Mouse (Mus musculus) embryonic stem cell, embryonic (primary cell): ENCODE data around the gene Tbce.

Experiments
- CTCF ChIA-PET, 4 experiments: fragments of 300-600 bp in 2 of 4; fragments of 350-600 bp in 2 of 4; sonication (Branson Sonifier 250); formaldehyde crosslinking; loops; one replicate each; lab custom pipeline; 2022; ENCODE audit warnings: inconsistent platforms in 2 of 4; lab: Charles Lee
- POLR2A ChIA-PET, 4 experiments: fragments of 300-600 bp in 2 of 4; fragments of 350-600 bp in 2 of 4; sonication (Branson Sonifier 250); formaldehyde crosslinking; loops; one replicate each; lab custom pipeline; 2022; ENCODE audit warnings: antibody characterized with exemption in 4 of 4, inconsistent platforms in 1 of 4; lab: Charles Lee

Tbce gene

DNA sequence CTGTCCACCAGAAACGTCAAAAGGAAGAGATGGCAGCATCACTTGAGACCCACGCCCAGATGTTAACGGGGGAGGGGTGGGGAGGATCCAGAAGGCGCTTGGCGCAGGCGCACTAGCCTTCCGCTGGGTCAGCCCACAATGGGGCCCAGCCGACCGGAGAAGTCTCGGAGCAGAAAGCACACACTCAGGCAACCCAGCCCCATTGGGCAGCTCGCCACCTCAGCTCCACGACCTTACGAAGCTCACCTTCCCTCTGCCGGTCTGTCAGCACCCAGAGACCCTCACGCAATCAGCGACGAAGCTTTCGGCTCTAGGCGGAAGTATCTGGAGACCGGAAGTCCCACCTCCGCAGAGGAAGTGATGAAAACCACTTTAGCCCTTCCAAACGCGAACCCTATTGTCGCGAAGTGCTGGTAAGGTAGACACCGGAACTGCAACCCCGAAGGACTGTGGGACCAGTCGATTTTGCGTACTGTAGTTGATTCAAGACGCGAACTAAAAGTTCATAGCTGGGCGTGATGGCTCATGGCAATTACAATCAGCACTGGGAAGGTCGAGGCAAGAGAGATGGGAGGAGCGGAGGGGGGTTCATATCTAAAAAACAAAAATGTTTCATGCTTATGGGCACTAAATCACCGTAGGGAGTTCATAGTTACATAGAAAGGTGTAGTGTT, at the start of gene Tbce:
Gene Tbce (minus strand): TSS at position 347 of the 674 bp plus-strand sequence.
- CTCF ChIA-PET = interaction anchor here in 1 of 4 experiments (1.2 kb wide), 1 partner anchor 9 kb away, joined by 5 read pairs; no protein-coding TSS in a partner anchor
- POLR2A ChIA-PET = interaction anchor here (0.8 to 4.6 kb wide), 45 partner anchors 8 to 591 kb away, joined by 3 to 67 read pairs (median 6); partner anchors contain the start of genes Arid4b (in 3 of the 4), Ggps1 (in 3 of the 4), B3galnt2 (in 2 of the 4) and AW209491 (in 1 of the 4)

DNA sequence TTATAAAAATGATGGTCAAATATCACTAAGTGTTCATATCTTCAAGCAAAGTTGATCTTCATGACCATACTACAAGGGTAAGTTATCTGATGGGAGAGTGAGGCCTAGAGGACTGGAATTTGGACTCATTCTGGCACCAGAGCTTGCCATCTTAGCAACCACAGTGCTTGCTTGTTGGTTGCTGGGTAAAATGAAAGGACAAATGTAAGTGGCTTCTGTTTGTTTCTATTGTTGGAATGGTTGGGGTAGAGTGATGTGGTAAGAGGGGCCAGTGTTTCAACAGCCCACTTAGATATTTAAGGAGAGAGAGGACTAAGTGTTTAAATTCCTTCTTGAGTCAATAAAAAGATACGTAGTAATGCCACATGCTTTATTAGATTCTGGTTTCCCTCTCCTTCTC, 49.2 kb upstream of the Tbce start:
- ChIA-PET CTCF (no interaction called here), POLR2A (interaction anchor here in 2 of 4 experiments (0.6 to 2.1 kb wide), 3 partner anchors 8 to 25 kb away, joined by 3 to 9 read pairs (median 3); partner anchors contain the start of gene Ggps1 (in 1 of the 2))

DNA sequence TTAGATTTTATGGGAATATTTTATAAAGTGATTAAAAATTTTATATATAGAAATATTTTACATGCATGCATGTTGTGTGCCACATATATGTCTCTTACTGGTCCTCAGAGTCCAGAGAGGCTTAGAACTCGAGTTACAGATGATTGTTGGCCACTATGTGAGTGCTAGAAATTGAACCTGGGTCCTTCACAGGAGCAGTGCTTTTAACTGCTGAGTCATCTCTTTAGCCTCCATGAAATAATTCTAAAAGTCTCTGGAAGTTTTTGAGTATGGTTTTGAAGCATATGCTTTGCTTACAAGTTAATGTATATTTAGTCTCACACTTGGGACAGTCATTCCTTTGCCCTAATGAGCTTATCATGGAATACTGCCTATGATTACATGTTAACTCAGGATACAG, 35.9 kb upstream of the Tbce start:
- POLR2A ChIA-PET = interaction anchor here in 3 of 4 experiments (1.0 to 9.9 kb wide), 7 partner anchors 8 to 36 kb away, joined by 3 to 142 read pairs (median 6); partner anchors contain the start of genes Arid4b (in 2 of the 3), Ggps1 (in 2 of the 3) and Tbce (in 1 of the 3)
- CTCF ChIA-PET = no interaction called here

DNA sequence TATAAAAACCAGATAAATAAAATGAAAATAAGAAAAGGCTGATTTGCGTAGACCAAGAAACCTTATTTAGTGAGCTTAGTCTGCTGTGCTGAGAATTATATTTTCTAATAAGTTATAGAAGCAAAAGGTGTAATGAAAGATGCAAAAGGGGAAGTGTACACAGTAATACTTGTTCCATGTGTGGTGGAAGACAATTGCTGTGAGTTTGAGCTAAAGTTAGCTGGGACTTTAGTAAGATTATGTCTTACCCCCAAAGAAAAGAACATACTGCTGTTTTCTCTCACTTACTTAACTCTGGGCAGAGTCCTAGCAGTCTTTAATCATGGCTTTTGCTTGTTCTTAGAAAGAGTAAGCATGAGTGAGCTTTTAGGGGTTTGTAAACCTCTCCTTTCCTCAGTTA, 34.9 kb upstream of the Tbce start:
- ChIA-PET POLR2A (interaction anchor here in 3 of 4 experiments (1.0 to 9.9 kb wide), 9 partner anchors 9 to 34 kb away, joined by 3 to 142 read pairs (median 4); partner anchors contain the start of genes Arid4b (in 2 of the 3), Ggps1 (in 2 of the 3) and Tbce (in 1 of the 3)), CTCF (no interaction called here)

DNA sequence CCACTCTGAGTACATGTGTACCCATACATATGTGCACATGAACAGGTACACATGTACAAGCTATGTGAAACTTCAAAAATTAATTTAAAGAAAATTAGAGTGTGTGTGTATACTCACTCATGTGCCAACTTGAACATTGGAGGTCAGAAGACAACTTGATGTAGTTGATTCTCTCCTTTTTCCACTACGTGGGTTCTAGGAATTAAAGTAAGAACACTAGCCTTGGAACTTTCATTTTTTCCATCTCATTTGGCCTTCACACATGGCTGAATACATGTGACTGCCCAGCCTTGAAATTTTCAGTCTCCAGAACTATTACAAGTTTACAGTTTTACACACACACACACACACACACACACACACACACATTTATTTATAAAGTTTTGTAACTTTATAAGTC, 29.9 kb upstream of the Tbce start:
- POLR2A ChIA-PET = interaction anchor here in 2 of 4 experiments (0.8 to 1.4 kb wide), 5 partner anchors 10 to 30 kb away, joined by 3 to 6 read pairs (median 4); partner anchors contain the start of gene Tbce (in 1 of the 2)
- CTCF ChIA-PET = no interaction called here

DNA sequence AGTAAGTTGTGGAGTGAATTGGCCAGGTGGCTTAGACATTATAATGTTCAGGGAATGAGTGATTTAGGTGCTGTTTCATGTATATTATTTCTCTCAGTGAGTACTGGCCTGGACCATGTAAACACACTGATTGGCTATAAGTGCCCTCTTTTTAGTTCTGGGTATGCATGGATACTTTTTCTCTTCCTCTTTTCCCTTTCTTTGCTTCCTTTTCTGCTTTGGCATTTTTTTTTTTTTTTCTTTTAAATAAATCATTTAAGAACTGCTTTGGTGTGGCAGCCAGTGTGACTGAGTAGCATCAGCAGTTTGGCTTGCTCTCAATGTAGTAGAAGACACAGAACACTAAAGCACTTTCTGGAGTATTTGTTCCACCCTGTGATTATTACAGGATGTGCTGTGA, 28.6 kb upstream of the Tbce start:
- POLR2A ChIA-PET = interaction anchor here in 2 of 4 experiments (0.9 to 1.4 kb wide), 4 partner anchors 10 to 28 kb away, joined by 4 to 6 read pairs (median 4); partner anchors contain the start of gene Tbce (in 1 of the 2)
- CTCF ChIA-PET = no interaction called here

DNA sequence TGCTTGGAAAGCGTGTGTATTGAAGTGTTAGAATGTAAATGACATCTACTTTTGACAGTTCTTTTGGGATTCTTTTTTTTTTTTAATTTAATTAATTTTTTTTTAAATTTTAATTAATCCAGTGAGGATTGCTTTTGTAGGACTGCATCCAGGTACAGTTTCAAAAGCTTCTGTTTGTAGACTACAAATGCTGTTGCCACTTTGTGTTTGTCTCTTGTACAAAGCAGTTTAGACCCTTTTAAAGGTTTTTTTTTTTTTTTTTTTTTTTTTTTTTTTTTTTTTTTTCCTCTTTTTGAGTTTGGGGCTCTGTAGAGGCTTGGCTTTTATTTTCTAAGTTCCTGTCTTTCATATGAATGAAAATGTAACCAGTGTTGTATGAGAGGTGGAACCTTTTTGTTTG, 26.3 kb upstream of the Tbce start:
- ChIA-PET POLR2A (interaction anchor here in 3 of 4 experiments (0.7 to 6.6 kb wide), 10 partner anchors 11 to 153 kb away, joined by 3 to 142 read pairs (median 26); partner anchors contain the start of genes B3galnt2 (in 1 of the 3) and Tbce (in 1 of the 3)), CTCF (no interaction called here)

DNA sequence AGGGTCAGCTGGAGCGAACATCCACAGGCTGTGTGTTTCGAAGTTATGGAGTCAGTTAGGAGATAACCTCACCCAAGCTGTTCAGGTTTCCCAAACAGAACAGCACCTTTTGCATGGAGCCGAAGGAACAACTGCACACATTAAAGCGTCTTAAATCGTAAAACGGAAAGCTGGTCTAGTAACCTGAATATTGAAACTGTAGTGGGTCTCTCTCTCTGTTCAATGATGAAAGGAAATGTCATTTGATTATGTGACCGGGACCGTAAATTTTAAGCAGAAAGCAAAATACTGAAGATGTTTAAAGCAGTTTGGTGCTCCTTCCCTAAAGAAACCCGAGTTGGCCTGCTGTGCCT, 25.6 kb upstream of the Tbce start:
- CTCF ChIA-PET = interaction anchor here in 1 of 4 experiments (0.5 to 0.6 kb wide), 2 partner anchors 23 to 28 kb away, joined by 3 read pairs; no protein-coding TSS in a partner anchor
- POLR2A ChIA-PET = interaction anchor here (0.7 to 6.6 kb wide), 25 partner anchors 10 to 111 kb away, joined by 3 to 142 read pairs (median 7); partner anchors contain the start of genes Tbce (in 3 of the 4) and B3galnt2 (in 1 of the 4)

DNA sequence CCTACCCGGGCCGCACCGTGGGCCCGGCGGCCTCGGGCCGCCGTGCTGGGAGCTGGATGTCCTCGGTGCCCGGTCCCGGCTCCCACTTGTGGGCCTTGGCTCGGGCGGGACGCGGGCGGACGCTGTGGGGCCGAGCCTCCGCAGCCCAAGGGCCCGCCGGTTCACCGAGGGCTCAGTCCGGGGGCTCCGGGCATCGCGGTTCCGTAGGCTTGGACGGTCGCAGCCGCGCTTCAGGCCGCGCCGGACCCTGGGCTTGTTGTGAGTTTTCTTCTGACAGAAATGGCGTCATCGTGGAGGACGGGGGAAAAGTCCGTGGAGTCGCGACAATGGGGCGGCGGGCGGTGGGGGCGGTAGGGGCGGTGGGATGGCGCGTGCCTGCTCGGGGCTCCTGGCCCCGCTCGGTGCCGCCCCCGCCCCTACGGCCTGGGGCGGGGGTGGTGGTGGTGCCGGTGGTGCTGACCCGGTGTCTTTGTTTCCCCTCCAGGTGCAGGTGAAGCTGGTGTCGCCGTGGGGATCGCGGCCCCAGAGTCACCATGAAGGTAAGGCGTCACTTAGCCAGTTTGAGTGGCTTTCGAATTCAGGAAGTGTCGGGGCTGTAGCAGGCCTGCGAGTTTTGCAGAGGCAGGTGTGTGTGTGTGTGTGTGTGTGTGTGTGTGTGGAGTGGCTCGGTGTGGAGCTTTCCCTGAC, 25.0 kb upstream of the Tbce start:
- ChIA-PET CTCF (interaction anchor here in 1 of 4 experiments (0.5 to 0.6 kb wide), 2 partner anchors 22 to 29 kb away, joined by 3 read pairs; no protein-coding TSS in a partner anchor), POLR2A (interaction anchor here (0.6 to 6.6 kb wide), 45 partner anchors 9 to 527 kb away, joined by 3 to 142 read pairs (median 4); partner anchors contain the start of genes Tbce (in 3 of the 4) and B3galnt2 (in 2 of the 4))

DNA sequence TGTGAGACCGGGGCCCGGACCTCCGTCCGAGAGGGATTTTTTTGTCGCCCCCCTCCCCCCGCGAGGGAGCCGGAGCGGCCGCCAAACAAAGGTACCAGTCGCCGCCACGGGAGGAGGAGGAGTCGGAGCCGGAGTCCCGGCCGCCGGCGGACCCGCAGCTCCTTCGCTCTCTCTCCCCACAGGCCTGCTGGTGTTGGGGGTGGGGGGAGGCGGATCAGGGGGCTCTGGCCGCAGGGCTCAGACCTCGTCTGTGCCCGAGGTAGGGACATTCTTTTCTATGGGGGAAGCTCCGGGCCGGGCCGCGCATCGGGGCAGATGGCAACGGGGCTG, 24.5 kb upstream of the Tbce start:
- POLR2A ChIA-PET = interaction anchor here (0.6 to 6.6 kb wide), 56 partner anchors 8 to 566 kb away, joined by 3 to 142 read pairs (median 4); partner anchors contain the start of genes B3galnt2 (in 3 of the 4), Tbce (in 3 of the 4), AW209491 (in 1 of the 4) and Lyst (in 1 of the 4)

DNA sequence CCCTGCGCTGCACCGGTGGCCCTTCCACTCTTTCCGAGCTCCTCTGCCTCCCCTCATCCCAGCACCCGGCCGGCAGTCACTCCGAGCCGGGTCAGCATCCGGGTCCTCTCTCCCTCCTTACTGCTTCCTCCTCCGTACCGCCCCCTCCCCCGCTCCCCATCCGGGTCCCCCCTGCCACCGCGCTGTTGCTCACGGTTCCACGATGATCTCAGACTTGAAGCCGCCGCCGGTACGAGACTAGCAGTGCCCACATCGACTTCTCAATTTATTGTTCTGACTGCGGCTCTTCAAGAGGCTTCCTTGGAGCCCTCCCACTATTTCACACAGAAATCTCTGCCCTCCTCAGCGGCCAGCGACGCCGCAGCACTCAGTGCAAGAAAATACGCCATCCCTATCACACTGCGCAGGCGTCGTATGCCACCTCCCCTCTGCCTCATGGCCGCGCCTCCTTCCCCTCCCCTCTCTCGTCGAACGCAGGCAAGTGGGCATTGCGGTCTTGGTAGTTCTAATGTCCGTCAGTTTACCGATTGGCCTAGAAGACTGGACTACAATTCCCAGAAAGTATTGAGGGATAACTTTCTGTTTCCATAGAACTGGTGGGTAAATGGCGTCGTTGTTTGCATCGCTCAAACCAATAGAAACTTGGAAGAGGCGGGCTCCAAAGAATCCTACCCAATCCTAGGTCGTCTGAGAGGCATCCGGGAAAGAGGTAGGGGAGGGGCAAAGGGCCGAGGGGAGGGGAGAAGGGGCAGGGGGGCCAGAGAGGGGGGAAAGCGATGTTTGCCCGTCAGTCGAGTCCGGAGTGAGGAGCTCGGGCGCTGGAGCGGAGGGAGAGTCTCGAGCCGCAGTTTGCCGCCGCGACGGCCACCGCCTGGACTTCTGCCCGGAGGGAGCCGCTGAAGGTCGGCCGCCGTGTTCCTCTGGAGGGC, 23.8 kb upstream of the Tbce start, which contains the start of the genes Arid4b and Ggps1:
Gene Arid4b (plus strand): TSS at position 220 of the 929 bp plus-strand sequence.
Gene Ggps1 (minus strand): TSS at position 476 of the 929 bp plus-strand sequence.
- CTCF ChIA-PET = interaction anchor here in 2 of 4 experiments (0.6 to 1.4 kb wide), 4 partner anchors 8 to 174 kb away, joined by 3 to 4 read pairs (median 3); partner anchors contain the start of gene B3galnt2 (in 1 of the 2)
- POLR2A ChIA-PET = interaction anchor here (0.6 to 6.6 kb wide), 72 partner anchors 8 to 566 kb away, joined by 3 to 142 read pairs (median 4); partner anchors contain the start of genes B3galnt2 (in 3 of the 4), Tbce (in 3 of the 4), AW209491 (in 1 of the 4) and Lyst (in 1 of the 4)

More for the DNA sequence above, 24.5 kb upstream of the Tbce start:
- CTCF ChIA-PET = interaction anchor here in 1 of 4 experiments (0.6 to 1.0 kb wide), 2 partner anchors 14 to 110 kb away, joined by 3 read pairs; partner anchors contain the start of gene B3galnt2

DNA sequence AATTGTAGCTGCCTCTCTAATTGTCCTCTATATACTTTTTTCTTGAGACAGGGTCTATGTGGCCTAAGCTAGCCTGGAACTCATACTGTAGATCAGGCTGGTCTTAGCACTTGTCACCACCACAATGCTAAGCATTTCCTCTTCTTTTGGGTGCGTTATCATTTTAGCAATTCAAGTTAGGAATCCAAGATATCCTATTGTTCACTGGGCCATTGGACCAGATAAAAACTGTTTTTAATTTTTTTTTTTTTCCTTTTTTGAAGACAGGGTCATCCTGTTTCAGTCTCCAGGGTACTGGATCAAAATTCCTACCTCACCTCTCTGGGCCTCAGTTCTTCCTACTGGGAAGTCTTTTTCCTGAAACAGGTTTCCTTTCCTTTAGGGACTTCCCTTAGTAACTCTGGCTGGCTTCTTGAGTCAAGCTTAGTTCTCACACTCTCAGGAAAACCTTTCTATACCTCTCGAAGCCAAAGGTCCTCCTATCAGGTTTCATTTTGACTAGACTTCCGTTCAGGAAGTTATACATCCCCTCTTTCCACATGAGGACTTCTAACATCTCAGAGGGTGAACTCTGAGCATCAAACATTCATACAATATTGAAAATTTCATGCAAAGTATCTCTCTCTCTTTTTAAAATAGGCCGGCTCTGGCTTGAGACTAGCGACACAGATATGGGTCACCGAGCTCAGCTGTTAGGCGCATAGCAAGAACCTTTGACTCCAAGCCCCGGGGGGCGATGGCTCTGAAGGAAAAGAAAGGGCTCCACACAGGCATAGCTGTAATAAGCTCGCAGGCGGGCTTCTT, 23.0 kb upstream of the Tbce start:
- POLR2A ChIA-PET = interaction anchor here in 3 of 4 experiments (0.6 to 6.6 kb wide), 37 partner anchors 7 to 551 kb away, joined by 3 to 142 read pairs (median 5); partner anchors contain the start of genes Tbce (in 3 of the 3) and B3galnt2 (in 2 of the 3)
- CTCF ChIA-PET = interaction anchor here in 1 of 4 experiments (0.6 to 1.4 kb wide), 2 partner anchors 9 to 173 kb away, joined by 3 to 4 read pairs; no protein-coding TSS in a partner anchor

DNA sequence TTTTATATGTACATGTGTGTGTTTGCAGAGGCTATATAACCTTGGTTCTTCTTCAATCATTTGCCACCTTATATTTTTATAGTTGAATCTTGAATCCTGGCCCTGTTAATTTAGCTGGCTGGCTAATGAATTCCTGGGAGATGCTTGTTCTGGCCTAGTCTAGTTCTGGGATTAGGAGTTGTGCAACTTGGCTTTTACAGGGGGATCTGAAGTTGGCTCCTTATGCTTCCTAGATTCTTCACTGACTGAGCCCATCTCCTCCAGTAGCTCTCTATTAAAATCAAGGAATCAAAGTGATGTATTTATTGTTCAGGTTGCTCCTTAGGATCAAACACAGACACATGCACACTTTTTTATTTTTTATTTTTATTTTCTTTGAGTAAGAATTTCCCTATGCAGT, 20.1 kb upstream of the Tbce start:
- ChIA-PET POLR2A (interaction anchor here in 1 of 4 experiments (1.1 to 3.5 kb wide), 4 partner anchors 9 to 20 kb away, joined by 3 to 27 read pairs (median 4); partner anchors contain the start of gene Tbce), CTCF (no interaction called here)

DNA sequence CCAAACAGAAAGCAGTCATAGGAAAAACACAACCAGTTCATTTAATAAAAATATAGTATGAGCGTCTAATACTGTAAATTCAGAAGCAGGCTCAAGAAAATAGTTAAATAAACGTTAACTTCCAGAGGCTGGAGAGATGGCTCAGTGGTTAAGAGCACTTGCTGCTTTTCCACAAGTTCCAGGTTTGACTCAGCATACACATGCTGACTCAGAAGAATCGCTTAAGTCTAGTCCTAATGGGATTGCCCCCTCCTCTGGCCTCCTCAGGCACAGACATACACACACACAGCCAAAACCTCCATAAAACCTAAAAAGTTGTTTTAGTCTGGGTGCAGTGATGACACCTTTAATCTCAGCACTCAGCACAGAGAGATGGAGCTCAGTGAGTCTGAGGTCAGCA, 17.4 kb upstream of the Tbce start:
- CTCF ChIA-PET = interaction anchor here in 2 of 4 experiments (0.5 to 1.2 kb wide), 2 partner anchors 37 to 52 kb away, joined by 3 read pairs; no protein-coding TSS in a partner anchor

DNA sequence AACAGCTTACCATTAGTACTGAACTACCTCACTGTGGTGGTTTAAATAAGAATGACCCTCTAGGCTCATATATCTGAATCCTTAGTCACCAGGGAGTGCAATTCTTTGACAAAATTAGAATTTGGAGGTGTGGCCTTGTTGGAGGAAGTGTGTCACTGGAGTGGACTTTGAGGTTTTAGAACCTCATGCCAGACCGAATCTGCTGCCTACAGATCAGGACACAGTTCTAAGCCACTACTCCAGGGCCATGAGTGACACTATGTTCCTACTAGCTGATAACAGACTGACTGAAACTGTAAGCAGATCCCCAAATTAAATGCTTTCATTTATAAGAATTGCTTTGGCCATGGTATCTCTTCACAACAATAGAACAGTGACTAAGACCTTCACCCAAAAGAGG, 10.4 kb upstream of the Tbce start:
- ChIA-PET CTCF (no interaction called here), POLR2A (interaction anchor here in 2 of 4 experiments (0.7 to 4.9 kb wide), 5 partner anchors 10 to 98 kb away, joined by 3 to 36 read pairs (median 7); partner anchors contain the start of genes Tbce (in 2 of the 2), Arid4b (in 1 of the 2) and Ggps1 (in 1 of the 2))

More for the DNA sequence above, 17.4 kb upstream of the Tbce start:
- POLR2A ChIA-PET = interaction anchor here in 3 of 4 experiments (0.5 to 3.5 kb wide), 12 partner anchors 10 to 167 kb away, joined by 3 to 27 read pairs (median 4); partner anchors contain the start of gene Tbce (in 2 of the 3)
